Mouse (Mus musculus): Measurements from ENCODE around the gene Pate2. TPM values are rescaled to one million over a fixed set of nuclear protein-coding genes. Genes with fewer than 3 reads are reported as not detected.
A peak's percentile ranks its signal among the peaks of the same experiment; 100 is the strongest.

Gene Pate2
- polyA plus RNA-seq (2012; ENCODE audit: insufficient read depth, insufficient read length, missing spikeins) = not detected in 2 replicates

GRCm38 (mm10) chr9:35569571-35570534, at the start of gene Pate2, which contains the start of gene Hyls1:
Pate2 (plus strand) TSS chr9:35570284.
Hyls1 (minus strand) TSS chr9:35570398.
- H3K27ac ChIP-seq (ENCODE audit: insufficient read depth, low read depth, low read length) = peak within 1 kb of the TSS; percentile 78
- peak within 1 kb of the TSS; percentile 83 for H3K4me3 ChIP-seq (ENCODE audit: insufficient read depth, low read length)
- TF ChIP-seq CTCF (IDR thresholded peaks at IDR 0.05; ENCODE audit: low read depth, low read length) (no peak), POLR2A (IDR thresholded peaks at IDR 0.05; ENCODE audit: borderline replicate concordance, low read depth, low read length) (no peak)
- peaks cover 4% of the 10 kb centered on the region for H3K4me1 ChIP-seq (ENCODE audit: control insufficient read depth, insufficient read depth, low read length)

GRCm38 (mm10) chr9:35520631-35521348, 49.3 kb upstream of the Pate2 start:
- Histone ChIP-seq H3K4me3 (ENCODE audit: insufficient read depth, low read length) (no peak overlapping the region), H3K27ac (ENCODE audit: insufficient read depth, low read depth, low read length) (no peak overlapping the region), H3K4me1 (ENCODE audit: control insufficient read depth, insufficient read depth, low read length) (no peaks in the 10 kb centered on the region)
- TF ChIP-seq CTCF (IDR thresholded peaks at IDR 0.05; ENCODE audit: low read depth, low read length) = no peak
- no peak for TF ChIP-seq POLR2A (IDR thresholded peaks at IDR 0.05; ENCODE audit: borderline replicate concordance, low read depth, low read length)

- Histone ChIP-seq H3K27ac (ENCODE audit: insufficient read depth, low read depth, low read length) (no peak overlapping the region), H3K4me1 (ENCODE audit: control insufficient read depth, insufficient read depth, low read length) (no peaks in the 10 kb centered on the region), H3K4me3 (ENCODE audit: insufficient read depth, low read length) (no peak overlapping the region)
- TF ChIP-seq CTCF (IDR thresholded peaks at IDR 0.05; ENCODE audit: low read depth, low read length) (no peak), POLR2A (IDR thresholded peaks at IDR 0.05; ENCODE audit: borderline replicate concordance, low read depth, low read length) (no peak)
Observed at GRCm38 (mm10) chr9:35522241-35522640, 47.8 kb upstream of the Pate2 start.

GRCm38 (mm10) chr9:35522821-35523515, 47.1 kb upstream of the Pate2 start:
- Histone ChIP-seq H3K4me1 (ENCODE audit: control insufficient read depth, insufficient read depth, low read length) (no peaks in the 10 kb centered on the region), H3K27ac (ENCODE audit: insufficient read depth, low read depth, low read length) (no peak overlapping the region)
- TF ChIP-seq POLR2A (IDR thresholded peaks at IDR 0.05; ENCODE audit: borderline replicate concordance, low read depth, low read length) (no peak), CTCF (IDR thresholded peaks at IDR 0.05; ENCODE audit: low read depth, low read length) (no peak)

GRCm38 (mm10) chr9:35523541-35523940, 46.5 kb upstream of the Pate2 start:
- Histone ChIP-seq H3K27ac (ENCODE audit: insufficient read depth, low read depth, low read length) (no peak overlapping the region), H3K4me1 (ENCODE audit: control insufficient read depth, insufficient read depth, low read length) (no peaks in the 10 kb centered on the region), H3K4me3 (ENCODE audit: insufficient read depth, low read length) (no peak overlapping the region)
- no peak for TF ChIP-seq CTCF (IDR thresholded peaks at IDR 0.05; ENCODE audit: low read depth, low read length)
- no peak for TF ChIP-seq POLR2A (IDR thresholded peaks at IDR 0.05; ENCODE audit: borderline replicate concordance, low read depth, low read length)

More at GRCm38 (mm10) chr9:35522821-35523515, 47.1 kb upstream of the Pate2 start:
- no peak overlapping the region for H3K4me3 ChIP-seq (ENCODE audit: insufficient read depth, low read length)

- no peaks in the 10 kb centered on the region for H3K4me1 ChIP-seq (ENCODE audit: control insufficient read depth, insufficient read depth, low read length)
- TF ChIP-seq CTCF (IDR thresholded peaks at IDR 0.05; ENCODE audit: low read depth, low read length) (peak; percentile 60), POLR2A (IDR thresholded peaks at IDR 0.05; ENCODE audit: borderline replicate concordance, low read depth, low read length) (no peak)
- H3K27ac ChIP-seq (ENCODE audit: insufficient read depth, low read depth, low read length) = no peak overlapping the region
- no peak overlapping the region for H3K4me3 ChIP-seq (ENCODE audit: insufficient read depth, low read length)
Observed at GRCm38 (mm10) chr9:35523941-35524411, 46.1 kb upstream of the Pate2 start.

GRCm38 (mm10) chr9:35529141-35529540, 40.9 kb upstream of the Pate2 start:
- Histone ChIP-seq H3K27ac (ENCODE audit: insufficient read depth, low read depth, low read length) (no peak overlapping the region), H3K4me3 (ENCODE audit: insufficient read depth, low read length) (no peak overlapping the region), H3K4me1 (ENCODE audit: control insufficient read depth, insufficient read depth, low read length) (no peaks in the 10 kb centered on the region)
- no peak for TF ChIP-seq POLR2A (IDR thresholded peaks at IDR 0.05; ENCODE audit: borderline replicate concordance, low read depth, low read length)
- TF ChIP-seq CTCF (IDR thresholded peaks at IDR 0.05; ENCODE audit: low read depth, low read length) = no peak

GRCm38 (mm10) chr9:35529796-35530195, 40.3 kb upstream of the Pate2 start:
- H3K4me3 ChIP-seq (ENCODE audit: insufficient read depth, low read length) = no peak overlapping the region
- H3K4me1 ChIP-seq (ENCODE audit: control insufficient read depth, insufficient read depth, low read length) = no peaks in the 10 kb centered on the region
- TF ChIP-seq CTCF (IDR thresholded peaks at IDR 0.05; ENCODE audit: low read depth, low read length) (no peak), POLR2A (IDR thresholded peaks at IDR 0.05; ENCODE audit: borderline replicate concordance, low read depth, low read length) (no peak)
- no peak overlapping the region for H3K27ac ChIP-seq (ENCODE audit: insufficient read depth, low read depth, low read length)

- TF ChIP-seq POLR2A (IDR thresholded peaks at IDR 0.05; ENCODE audit: borderline replicate concordance, low read depth, low read length) (no peak), CTCF (IDR thresholded peaks at IDR 0.05; ENCODE audit: low read depth, low read length) (no peak)
- Histone ChIP-seq H3K4me1 (ENCODE audit: control insufficient read depth, insufficient read depth, low read length) (no peaks in the 10 kb centered on the region), H3K4me3 (ENCODE audit: insufficient read depth, low read length) (no peak overlapping the region), H3K27ac (ENCODE audit: insufficient read depth, low read depth, low read length) (no peak overlapping the region)
Observed at GRCm38 (mm10) chr9:35533266-35533665, 36.8 kb upstream of the Pate2 start.

Measured in bone marrow macrophage, adult 2 months (primary cell).